7 mouse cellular contexts compared by ENCODE assay signal in genomic region chr12:40499627-40500329, GRCm38 (mm10). TPM values are rescaled to one million over a fixed set of nuclear protein-coding genes. Genes with fewer than 3 reads are reported as not detected.
DNase-seq lines count a peak whose midpoint lies in the region; ATAC-seq and TF ChIP-seq lines count a peak whose summit lies in the region.

No protein-coding gene starts in this region.

- no peak overlapping the region for H3K9ac ChIP-seq in stomach, embryonic 14.5 days (replicated peaks; ENCODE audit: low read depth, low read length)

- no peaks in the 10 kb centered on the region for H3K27me3 ChIP-seq in kidney, adult 2 months (replicated peaks; ENCODE audit: control insufficient read depth, insufficient read depth, low read length)
- H3K27me3 ChIP-seq in stomach, embryonic 14.5 days (ENCODE audit: control insufficient read depth, insufficient read depth, low read length), result no peaks in the 10 kb centered on the region

- WGBS in kidney, adult 2 months, result 56% methylated on average over 5 of the region's 5 CpGs
- 44% methylated on average over 5 of the region's 5 CpGs for WGBS in stomach, embryonic 14.5 days

- no peaks in the 10 kb centered on the region for H3K9me3 ChIP-seq in stomach, embryonic 14.5 days (ENCODE audit: control insufficient read depth, low read depth, low read length)

- no peaks in the 10 kb centered on the region for H3K36me3 ChIP-seq in kidney, adult 2 months (ENCODE audit: control insufficient read depth, insufficient read depth, low read length)
- no peaks in the 10 kb centered on the region for H3K36me3 ChIP-seq in stomach, embryonic 14.5 days (ENCODE audit: control insufficient read depth, insufficient read depth, low read length)

- ATAC-seq in stomach, embryonic 14.5 days (ENCODE audit: insufficient number of reproducible peaks, insufficient read depth, low FRiP score, low read depth), result peak; percentile 67; the same call in 1 of the 2 replicates
- ATAC-seq in frontal cortex, adult (ENCODE audit: low TSS enrichment), result no peak

- peak; percentile 19 for DNase-seq in urinary bladder, postnatal 25 days (ENCODE audit: low spot score)
- no peak for DNase-seq in urinary bladder, postnatal 10 days (ENCODE audit: low spot score)
- peak; percentile 80 for DNase-seq in gastrocnemius, adult 18-20 months (ENCODE audit: low spot score)
- DNase-seq in kidney, adult 2 months, result peak; percentile 64
- DNase-seq in retina, embryonic 14.5 days (ENCODE audit: low spot score), result no peak

- TF ChIP-seq POLR2A in kidney, adult 2 months (IDR thresholded peaks at IDR 0.05; ENCODE audit: low read depth, low read length), result no peak

- H3K27ac ChIP-seq in kidney, adult 2 months (ENCODE audit: insufficient read depth, low read depth, low read length), result no peak overlapping the region
- no peak overlapping the region for H3K27ac ChIP-seq in stomach, embryonic 14.5 days (ENCODE audit: low read length)

- H3K4me1 ChIP-seq in kidney, adult 2 months (ENCODE audit: control insufficient read depth, insufficient read depth, low read length), result peaks cover 11% of the 10 kb centered on the region; the same call in 1 of the 2 replicates
- peaks cover 15% of the 10 kb centered on the region; the same call in 1 of the 2 replicates for H3K4me1 ChIP-seq in stomach, embryonic 14.5 days (ENCODE audit: control insufficient read depth, insufficient read depth, low read length)

- no peak for TF ChIP-seq CTCF in kidney, adult 2 months (conservative IDR thresholded peaks at IDR 0.05; ENCODE audit: insufficient read depth, insufficient read length, low read depth, low read length)

- H3K4me2 ChIP-seq in stomach, embryonic 14.5 days (replicated peaks; ENCODE audit: low read depth, low read length), result no peak overlapping the region

- H3K4me3 ChIP-seq in kidney, adult 2 months (ENCODE audit: insufficient read depth, low read depth, low read length), result no peak overlapping the region
- H3K4me3 ChIP-seq in stomach, embryonic 14.5 days (ENCODE audit: low read depth, low read length), result no peak overlapping the region

RNA-seq across cellular contexts. Expression of gene Dock4, which starts 54.0 kb away (rescaled TPM):
- 10 to 100 TPM in 1 of 2 experiments, 1 to 10 TPM in 1; 8.2 to 10.1 TPM for total RNA-seq in gastrocnemius, adult 18-20 months (2021)
- 4.1 and 4.3 TPM in 2 replicates for polyA plus RNA-seq in kidney, adult 2 months (2012; rRNA removed)
- 11.9 and 13.9 TPM in 2 replicates for polyA plus RNA-seq in stomach, embryonic 14.5 days (2014; fragmentation: Nextera tagmentation; extraction: Ambion mirVana)

RNA-seq across cellular contexts. Expression of gene Zfp277, which starts 54.1 kb away (rescaled TPM):
- 1 to 10 TPM; 8.0 to 9.1 TPM for total RNA-seq in gastrocnemius, adult 18-20 months (2021)
- polyA plus RNA-seq in kidney, adult 2 months (2012; rRNA removed), result 5.9 and 7.3 TPM in 2 replicates
- 38.9 and 41.7 TPM in 2 replicates for polyA plus RNA-seq in stomach, embryonic 14.5 days (2014; fragmentation: Nextera tagmentation; extraction: Ambion mirVana)

Comparison
In these comparisons a context has a peak if more than half of its experiments do, and no peak if none do; other contexts are left out.
1. DNase-seq: peak in urinary bladder, postnatal 25 days (single experiment), gastrocnemius, adult 18-20 months (single experiment) and kidney, adult 2 months (single experiment); none in urinary bladder, postnatal 10 days (single experiment) and retina, embryonic 14.5 days (single experiment).